Mouse (Mus musculus) forebrain, embryonic 14.5 days (tissue): ENCODE measurements at regions not wholly inside any gene's neighbourhood (a gene's known extent, or its start where the extent isn't known, plus 50 kb on each side); places are given as distances from the start of the nearest gene placed in this dataset.

Experiments
- ATAC-seq: fragments of 200-750 bp; cut with Nextera tagmentation; 2 replicates; pipeline ENCODE4 v1.8.0; 2017; ENCODE audit warnings: mild to moderate bottlenecking, moderate library complexity
- DNase-seq: peaks from one replicate; pipeline ENCODE4 v3.0.0-alpha.2; 2015; ENCODE audit warnings: low spot score
- H3K27ac ChIP-seq: fragments of 300-500 bp; sonication (generic); 2 replicates; pipeline ENCODE4 v1.5.1; 2014; ENCODE audit warnings: low read depth, mild to moderate bottlenecking, control low read depth, low read length, moderate library complexity
- H3K27me3 ChIP-seq: fragments of 300-500 bp; sonication (generic); replicated peaks from 2 replicates; pipeline ENCODE4 v1.6.1; 2014; ENCODE audit warnings: low read length, control low read depth, mixed read lengths; ENCODE audit not compliant: control insufficient read depth, insufficient read depth
- H3K36me3 ChIP-seq: fragments of 300-500 bp; sonication (generic); 2 replicates; pipeline ENCODE4 v1.6.1; 2014; ENCODE audit warnings: low read length, control low read depth; ENCODE audit not compliant: control insufficient read depth, insufficient read depth
- H3K4me1 ChIP-seq: fragments of 300-500 bp; sonication (generic); 2 replicates; pipeline ENCODE4 v1.6.1; 2014; ENCODE audit warnings: antibody characterized with exemption, low read length, control low read depth; ENCODE audit not compliant: control insufficient read depth, insufficient read depth
- H3K4me2 ChIP-seq: fragments of 300-500 bp; sonication (generic); 2 replicates; pipeline ENCODE4 v1.6.1; 2014; ENCODE audit warnings: mild to moderate bottlenecking, control low read depth, low read length
- H3K4me3 ChIP-seq: fragments of 300-500 bp; sonication (generic); 2 replicates; pipeline ENCODE4 v1.5.1; 2014; ENCODE audit warnings: low read depth, low read length, control low read depth
- H3K9ac ChIP-seq: fragments of 300-500 bp; sonication (generic); 2 replicates; pipeline ENCODE4 v1.6.1; 2014; ENCODE audit warnings: mild to moderate bottlenecking, low read length, control low read depth, moderate library complexity
- H3K9me3 ChIP-seq: fragments of 300-500 bp; sonication (generic); replicated peaks from 2 replicates; pipeline ENCODE4 v1.6.1; 2016; ENCODE audit warnings: low read length, control low read depth, mixed read lengths; ENCODE audit not compliant: control insufficient read depth
- WGBS: fragments of 180-500 bp; shearing (Covaris S2); extraction: QIAGEN DNeasy Blood & Tissue Kit; methylation state at CpG from one replicate; pipeline ENCODE4 v1.1.7; 2014; 5-methylcytosine and 5-hydroxymethylcytosine counted together

GRCm38 (mm10) chr9:42183448-42183847, 59.4 kb upstream of the Sorl1 start:
- peak overlapping the region; percentile 79 for H3K27ac ChIP-seq

GRCm38 (mm10) chr9:42182400-42182799, 58.3 kb upstream of the Sorl1 start:
- H3K27me3 ChIP-seq = no peaks in the 10 kb centered on the region
- no peak for DNase-seq
- no peak overlapping the region for H3K4me2 ChIP-seq
- H3K36me3 ChIP-seq = no peaks in the 10 kb centered on the region
- peak overlapping the region; percentile 79 for H3K27ac ChIP-seq
- WGBS = 85% methylated on average over 3 of the region's 3 CpGs
- H3K9me3 ChIP-seq = no peaks in the 10 kb centered on the region
- H3K4me3 ChIP-seq = no peak overlapping the region
- no peak for ATAC-seq
- H3K9ac ChIP-seq = no peak overlapping the region
- H3K4me1 ChIP-seq = peaks cover 38% of the 10 kb centered on the region

More at GRCm38 (mm10) chr9:42183448-42183847, 59.4 kb upstream of the Sorl1 start:
- Histone ChIP-seq H3K27me3 (no peaks in the 10 kb centered on the region), H3K4me3 (no peak overlapping the region), H3K9ac (no peak overlapping the region), H3K4me2 (no peak overlapping the region; the same call in 1 of the 2 replicates), H3K4me1 (peaks cover 44% of the 10 kb centered on the region), H3K36me3 (no peaks in the 10 kb centered on the region), H3K9me3 (no peaks in the 10 kb centered on the region)
- 6% methylated on average over 5 of the region's 5 CpGs for WGBS
- DNase-seq = peak; percentile 96
- ATAC-seq = peak; percentile 84

- no peak overlapping the region; the same call in 1 of the 2 replicates for H3K27ac ChIP-seq
- peaks cover 31% of the 10 kb centered on the region for H3K4me1 ChIP-seq
- H3K36me3 ChIP-seq = no peaks in the 10 kb centered on the region
- H3K4me3 ChIP-seq = no peak overlapping the region
- no peaks in the 10 kb centered on the region for H3K9me3 ChIP-seq
- ATAC-seq (no peak), DNase-seq (no peak)
- no peak overlapping the region for H3K9ac ChIP-seq
- 92% methylated on average over 4 of the region's 4 CpGs for WGBS
- H3K27me3 ChIP-seq = no peaks in the 10 kb centered on the region
- H3K4me2 ChIP-seq = no peak overlapping the region
These were observed 56.1 kb upstream of the Sorl1 start for GRCm38 (mm10) chr9:42180152-42180551.

GRCm38 (mm10) chr9:42178759-42179377, 54.8 kb upstream of the Sorl1 start:
- DNase-seq = peak; percentile 89
- peak overlapping the region; percentile 89 for H3K27ac ChIP-seq
- no peak overlapping the region for H3K9ac ChIP-seq
- H3K4me3 ChIP-seq = no peak overlapping the region
- H3K36me3 ChIP-seq = no peaks in the 10 kb centered on the region
- H3K9me3 ChIP-seq = no peaks in the 10 kb centered on the region
- 8% methylated on average over 4 of the region's 4 CpGs for WGBS
- H3K4me2 ChIP-seq = no peak overlapping the region
- peaks cover 18% of the 10 kb centered on the region for H3K4me1 ChIP-seq
- peak; percentile 77 for ATAC-seq
- H3K27me3 ChIP-seq = no peaks in the 10 kb centered on the region

- DNase-seq (peak; percentile 75), ATAC-seq (peak; percentile 54; the same call in 1 of the 2 replicates)
- 1% methylated on average over 2 of the region's 2 CpGs for WGBS
- no peaks in the 10 kb centered on the region for H3K36me3 ChIP-seq
- no peak overlapping the region for H3K4me3 ChIP-seq
- no peaks in the 10 kb centered on the region for H3K9me3 ChIP-seq
- peak overlapping the region; percentile 74; the same call in 1 of the 2 replicates for H3K27ac ChIP-seq
- no peaks in the 10 kb centered on the region for H3K27me3 ChIP-seq
- H3K4me1 ChIP-seq = peaks cover 9% of the 10 kb centered on the region; the same call in 1 of the 2 replicates
- H3K4me2 ChIP-seq = no peak overlapping the region
- no peak overlapping the region for H3K9ac ChIP-seq
These were observed 50.4 kb upstream of the Sorl1 start for GRCm38 (mm10) chr9:42174349-42174955.
